Comparison of ENCODE assay signal across 23 mouse cellular contexts in genomic region chr17:44398231-44398630, GRCm38 (mm10).
DNase-seq lines count a peak whose midpoint lies in the region; ATAC-seq and TF ChIP-seq lines count a peak whose summit lies in the region.
"Had no signal": no experiment of that assay in that cellular context is flagged by ENCODE, and none has a peak within 500 bp of the region (broad histone marks: within the 10 kb centered on the region; RNA-seq: fewer than 3 reads in every experiment).

No protein-coding gene starts in this region.

- no peak overlapping the region for H3K4me3 ChIP-seq in embryonic facial prominence, embryonic 14.5 days (ENCODE audit: low read depth, low read length)
- no peak overlapping the region for H3K4me3 ChIP-seq in embryonic facial prominence, embryonic 10.5 days
- no peak overlapping the region for H3K4me3 ChIP-seq in hindbrain, embryonic 12.5 days
- no peak overlapping the region for H3K4me3 ChIP-seq in hindbrain, postnatal 0 days (ENCODE audit: low read length)
- no peak overlapping the region for H3K4me3 ChIP-seq in neural tube, embryonic 12.5 days
- H3K4me3 ChIP-seq in neural tube, embryonic 15.5 days (replicated peaks): no peak overlapping the region
- H3K4me3 ChIP-seq: embryonic facial prominence, embryonic 12.5 days; forebrain, embryonic 10.5 days; gastrocnemius, adult 2 months; heart, embryonic 13.5 days; intestine, embryonic 15.5 days; liver, embryonic 15.5 days; lung, embryonic 15.5 days; midbrain, embryonic 10.5 days; myocyte had no signal

- H3K4me2 ChIP-seq in embryonic facial prominence, embryonic 14.5 days (ENCODE audit: low read depth, low read length): no peak overlapping the region
- H3K4me2 ChIP-seq in hindbrain, embryonic 12.5 days (replicated peaks): no peak overlapping the region
- no peak overlapping the region for H3K4me2 ChIP-seq in hindbrain, postnatal 0 days (ENCODE audit: low read depth, low read length)
- H3K4me2 ChIP-seq in neural tube, embryonic 12.5 days (replicated peaks): 0 out of 2 replicates have a peak overlapping the region, but pooled peaks have one; percentile 7
- no peak overlapping the region for H3K4me2 ChIP-seq in neural tube, embryonic 15.5 days
- H3K4me2 ChIP-seq: embryonic facial prominence, embryonic 12.5 days; heart, embryonic 13.5 days; intestine, embryonic 15.5 days; liver, embryonic 15.5 days; lung, embryonic 15.5 days had no signal

- H3K36me3 ChIP-seq in embryonic facial prominence, embryonic 14.5 days (ENCODE audit: control insufficient read depth, insufficient read depth, low read length): no peaks in the 10 kb centered on the region
- H3K36me3 ChIP-seq in embryonic facial prominence, embryonic 10.5 days (replicated peaks): no peaks in the 10 kb centered on the region
- H3K36me3 ChIP-seq in hindbrain, embryonic 12.5 days: no peaks in the 10 kb centered on the region
- no peaks in the 10 kb centered on the region for H3K36me3 ChIP-seq in hindbrain, postnatal 0 days (ENCODE audit: insufficient read depth, low read length)
- no peaks in the 10 kb centered on the region for H3K36me3 ChIP-seq in neural tube, embryonic 12.5 days
- H3K36me3 ChIP-seq in neural tube, embryonic 15.5 days: no peaks in the 10 kb centered on the region
- H3K36me3 ChIP-seq: embryonic facial prominence, embryonic 12.5 days; forebrain, embryonic 10.5 days; G1E; heart, embryonic 13.5 days; intestine, embryonic 15.5 days; liver, embryonic 15.5 days; lung, embryonic 15.5 days; midbrain, embryonic 10.5 days had no signal

- no peak overlapping the region for H3K27ac ChIP-seq in embryonic facial prominence, embryonic 14.5 days (replicated peaks; ENCODE audit: low read depth, low read length)
- H3K27ac ChIP-seq in embryonic facial prominence, embryonic 10.5 days (replicated peaks): no peak overlapping the region
- no peak overlapping the region for H3K27ac ChIP-seq in hindbrain, embryonic 12.5 days
- no peak overlapping the region for H3K27ac ChIP-seq in hindbrain, postnatal 0 days
- no peak overlapping the region for H3K27ac ChIP-seq in neural tube, embryonic 12.5 days
- H3K27ac ChIP-seq in neural tube, embryonic 15.5 days (replicated peaks): no peak overlapping the region
- H3K27ac ChIP-seq: embryonic facial prominence, embryonic 12.5 days; forebrain, embryonic 10.5 days; gastrocnemius, adult 2 months; heart, embryonic 13.5 days; intestine, embryonic 15.5 days; kidney, postnatal 0 days; liver, embryonic 15.5 days; lung, embryonic 15.5 days; midbrain, embryonic 10.5 days had no signal

- no peak for ATAC-seq in embryonic facial prominence, embryonic 14.5 days (ENCODE audit: low read depth)
- peak; percentile 52; the same call in 1 of the 2 replicates for ATAC-seq in hindbrain, embryonic 12.5 days (ENCODE audit: low FRiP score)
- ATAC-seq in hindbrain, postnatal 0 days: no peak; the same call in 1 of the 2 replicates
- ATAC-seq in neural tube, embryonic 12.5 days (ENCODE audit: low FRiP score, low read depth): peak; percentile 50; the same call in 1 of the 2 replicates
- no peak for ATAC-seq in neural tube, embryonic 15.5 days (ENCODE audit: low FRiP score)
- ATAC-seq: intestine, embryonic 15.5 days; midbrain, embryonic 16.5 days had no signal

- WGBS in embryonic facial prominence, embryonic 14.5 days: 47% methylated on average over 5 of the region's 5 CpGs
- WGBS in embryonic facial prominence, embryonic 10.5 days: 55% methylated on average over 5 of the region's 5 CpGs
- WGBS in hindbrain, embryonic 12.5 days: 50% methylated on average over 5 of the region's 5 CpGs
- 34% methylated on average over 5 of the region's 5 CpGs for WGBS in hindbrain, postnatal 0 days
- WGBS in neural tube, embryonic 12.5 days: 44% methylated on average over 5 of the region's 5 CpGs
- 31% methylated on average over 5 of the region's 5 CpGs for WGBS in neural tube, embryonic 15.5 days

- no peaks in the 10 kb centered on the region for H3K27me3 ChIP-seq in embryonic facial prominence, embryonic 14.5 days (replicated peaks; ENCODE audit: control insufficient read depth, insufficient read depth, low read length)
- H3K27me3 ChIP-seq in embryonic facial prominence, embryonic 10.5 days (replicated peaks; ENCODE audit: low read depth, poor library complexity, severe bottlenecking): peaks cover 21% of the 10 kb centered on the region
- H3K27me3 ChIP-seq in hindbrain, embryonic 12.5 days: peaks cover 16% of the 10 kb centered on the region; the same call in 1 of the 2 replicates
- H3K27me3 ChIP-seq in hindbrain, postnatal 0 days (ENCODE audit: insufficient read depth, low read length): no peaks in the 10 kb centered on the region
- 0 out of 2 replicates have a peak, but pooled peaks cover 2% of the 10 kb centered on the region for H3K27me3 ChIP-seq in neural tube, embryonic 12.5 days (replicated peaks)
- H3K27me3 ChIP-seq in neural tube, embryonic 15.5 days (replicated peaks): peaks cover 21% of the 10 kb centered on the region
- H3K27me3 ChIP-seq: embryonic facial prominence, embryonic 12.5 days; heart, embryonic 13.5 days; intestine, embryonic 15.5 days; liver, embryonic 15.5 days; lung, embryonic 15.5 days had no signal

- H3K4me1 ChIP-seq in embryonic facial prominence, embryonic 14.5 days (ENCODE audit: control insufficient read depth, insufficient read depth, low read length): no peaks in the 10 kb centered on the region; the same call in 1 of the 2 replicates
- peaks cover 8% of the 10 kb centered on the region for H3K4me1 ChIP-seq in embryonic facial prominence, embryonic 10.5 days
- peaks cover 7% of the 10 kb centered on the region for H3K4me1 ChIP-seq in hindbrain, embryonic 12.5 days
- H3K4me1 ChIP-seq in hindbrain, postnatal 0 days (ENCODE audit: insufficient read depth, low read length): no peaks in the 10 kb centered on the region
- H3K4me1 ChIP-seq in neural tube, embryonic 12.5 days: peaks cover 4% of the 10 kb centered on the region; the same call in 1 of the 2 replicates
- H3K4me1 ChIP-seq in neural tube, embryonic 15.5 days: peaks cover 9% of the 10 kb centered on the region
- H3K4me1 ChIP-seq: embryonic facial prominence, embryonic 12.5 days; heart, embryonic 13.5 days; intestine, embryonic 15.5 days; liver, embryonic 15.5 days; lung, embryonic 15.5 days had no signal

- no peak overlapping the region for H3K9ac ChIP-seq in embryonic facial prominence, embryonic 14.5 days (ENCODE audit: low read depth, low read length)
- no peak overlapping the region for H3K9ac ChIP-seq in hindbrain, embryonic 12.5 days
- no peak overlapping the region for H3K9ac ChIP-seq in hindbrain, postnatal 0 days (replicated peaks; ENCODE audit: low read length)
- no peak overlapping the region for H3K9ac ChIP-seq in neural tube, embryonic 12.5 days
- H3K9ac ChIP-seq in neural tube, embryonic 15.5 days (replicated peaks): no peak overlapping the region
- H3K9ac ChIP-seq: embryonic facial prominence, embryonic 12.5 days; heart, embryonic 13.5 days; intestine, embryonic 15.5 days; liver, embryonic 15.5 days; lung, embryonic 15.5 days had no signal

- peak; percentile 18 for DNase-seq in embryonic facial prominence, embryonic 14.5 days (ENCODE audit: low spot score)
- no peak for DNase-seq in embryonic facial prominence, embryonic 10.5 days (ENCODE audit: low spot score)
- DNase-seq in hindbrain, postnatal 0 days (ENCODE audit: low spot score): no peak
- no peak for DNase-seq in retina, embryonic 14.5 days (ENCODE audit: low spot score)
- DNase-seq: adrenal gland, adult 8-10 months; gastrocnemius, adult 2 months; heart, postnatal 10 days; kidney, adult 2 months; thymus, postnatal 4 days had no signal

- no peak for TF ChIP-seq CTCF in hindbrain, postnatal 0 days (IDR thresholded peaks at IDR 0.05; ENCODE audit: low read depth)

- no peaks in the 10 kb centered on the region for H3K9me3 ChIP-seq in embryonic facial prominence, embryonic 14.5 days (ENCODE audit: control insufficient read depth, low read length)
- H3K9me3 ChIP-seq in embryonic facial prominence, embryonic 10.5 days: no peaks in the 10 kb centered on the region
- H3K9me3 ChIP-seq in hindbrain, embryonic 12.5 days (replicated peaks): no peaks in the 10 kb centered on the region
- no peaks in the 10 kb centered on the region for H3K9me3 ChIP-seq in hindbrain, postnatal 0 days (ENCODE audit: low read length)
- no peaks in the 10 kb centered on the region for H3K9me3 ChIP-seq in neural tube, embryonic 12.5 days
- no peaks in the 10 kb centered on the region for H3K9me3 ChIP-seq in neural tube, embryonic 15.5 days (replicated peaks)
- H3K9me3 ChIP-seq: embryonic facial prominence, embryonic 12.5 days; forebrain, embryonic 10.5 days; heart, embryonic 13.5 days; intestine, embryonic 15.5 days; liver, embryonic 15.5 days; lung, embryonic 15.5 days; midbrain, embryonic 10.5 days had no signal

Comparison
In these comparisons a context has a peak if more than half of its experiments do, and no peak if none do; other contexts are left out.
1. ATAC-seq: peak in hindbrain, embryonic 12.5 days (single experiment) and neural tube, embryonic 12.5 days (single experiment); none in embryonic facial prominence, embryonic 14.5 days (single experiment), hindbrain, postnatal 0 days (single experiment) and neural tube, embryonic 15.5 days (single experiment).